Mouse (Mus musculus): ENCODE results near the gene Olfr328. TPM values are rescaled to one million over a fixed set of nuclear protein-coding genes. Genes with fewer than 3 reads are reported as not detected.
"Not testable (repeated sequence)": the region's sequence is repeated elsewhere in the genome, so short reads cannot be mapped to it uniquely, and the experiment has no call there.

The Olfr328 gene
- polyA plus RNA-seq, 1 experiment from 2014 or later, result 0.07 TPM

DNA sequence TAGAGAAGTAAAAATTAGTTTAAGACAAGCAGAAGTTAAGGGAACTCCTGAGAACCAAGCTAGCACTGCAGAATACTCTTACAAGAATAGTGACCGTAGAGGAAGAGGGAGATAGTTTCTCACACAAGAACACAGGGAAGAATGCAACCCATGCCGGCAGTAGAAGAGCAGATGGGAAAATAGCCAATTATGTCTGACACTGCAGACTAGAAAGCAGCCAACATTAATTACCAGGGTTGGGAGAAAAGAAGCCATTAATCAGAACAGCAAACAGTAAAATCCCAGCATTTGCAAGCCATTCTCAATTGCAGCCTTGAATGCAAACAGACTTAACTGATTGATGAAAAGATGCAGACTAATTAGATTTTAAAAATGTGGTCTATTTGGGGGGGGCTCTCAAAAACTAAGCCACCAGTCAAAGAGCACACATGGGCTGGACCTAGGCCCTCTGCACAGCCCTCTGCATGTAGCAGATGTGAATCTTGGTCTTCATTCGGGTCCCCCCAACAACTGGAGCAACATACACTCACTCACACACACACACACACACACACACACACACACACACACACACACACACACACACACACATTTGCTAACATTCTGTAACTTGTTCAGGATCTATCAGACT is 33.3 kb upstream of the Olfr328 start:
- no peaks in the 10 kb centered on the region for H3K36me3 ChIP-seq (ENCODE audit: insufficient read depth)
- no peak overlapping the region for H3K4me3 ChIP-seq (ENCODE audit: low read depth, low read length)
- ATAC-seq (ENCODE audit: insufficient read depth) (no peak), DNase-seq (no peak)
- TF ChIP-seq CTCF (IDR thresholded peaks at IDR 0.05; ENCODE audit: low read depth), result no peak
- no peaks in the 10 kb centered on the region for H3K27me3 ChIP-seq (ENCODE audit: insufficient read depth, low read length)
- no peak overlapping the region for H3K4me2 ChIP-seq
- no peaks in the 10 kb centered on the region for H3K4me1 ChIP-seq (ENCODE audit: insufficient read depth)
- no peak overlapping the region for H3K9ac ChIP-seq
- H3K27ac ChIP-seq (ENCODE audit: low read depth), result no peak overlapping the region
- H3K9me3 ChIP-seq (ENCODE audit: low read depth, low read length), result no peaks in the 10 kb centered on the region
- 61% methylated on average over 3 of the region's 3 CpGs for WGBS

DNA sequence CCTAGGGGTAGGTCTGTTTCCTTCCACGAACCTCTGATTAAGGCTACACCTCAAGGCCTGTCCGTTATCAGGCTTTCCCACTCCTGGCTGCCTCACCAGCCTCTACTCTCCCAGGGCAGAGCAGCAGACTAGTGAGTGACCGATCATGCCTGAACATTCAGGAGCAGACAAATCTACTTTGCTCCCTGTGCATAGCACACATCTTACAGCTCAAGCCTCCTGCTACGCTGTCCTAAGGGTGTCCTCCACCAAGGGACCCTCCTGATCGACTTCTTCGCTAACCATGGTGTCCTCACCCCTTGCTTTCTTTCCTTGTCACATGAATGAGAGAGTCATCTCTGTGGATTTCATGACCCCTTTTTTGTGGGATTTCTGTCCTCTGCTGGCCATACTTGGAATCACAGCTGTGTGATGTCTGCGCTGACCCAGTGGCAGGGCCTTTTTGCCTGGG is 32.5 kb upstream of the Olfr328 start:
- Histone ChIP-seq H3K9me3 (ENCODE audit: low read depth, low read length) (no peaks in the 10 kb centered on the region), H3K27ac (ENCODE audit: low read depth) (no peak overlapping the region), H3K4me1 (ENCODE audit: insufficient read depth) (no peaks in the 10 kb centered on the region), H3K27me3 (ENCODE audit: insufficient read depth, low read length) (no peaks in the 10 kb centered on the region), H3K4me2 (no peak overlapping the region), H3K4me3 (ENCODE audit: low read depth, low read length) (no peak overlapping the region), H3K36me3 (ENCODE audit: insufficient read depth) (no peaks in the 10 kb centered on the region), H3K9ac (no peak overlapping the region)
- TF ChIP-seq CTCF (IDR thresholded peaks at IDR 0.05; ENCODE audit: low read depth), result peak; percentile 73
- ATAC-seq (ENCODE audit: insufficient read depth) (no peak), DNase-seq (peak; percentile 38)
- 63% methylated on average over 7 of the region's 7 CpGs for WGBS

DNA sequence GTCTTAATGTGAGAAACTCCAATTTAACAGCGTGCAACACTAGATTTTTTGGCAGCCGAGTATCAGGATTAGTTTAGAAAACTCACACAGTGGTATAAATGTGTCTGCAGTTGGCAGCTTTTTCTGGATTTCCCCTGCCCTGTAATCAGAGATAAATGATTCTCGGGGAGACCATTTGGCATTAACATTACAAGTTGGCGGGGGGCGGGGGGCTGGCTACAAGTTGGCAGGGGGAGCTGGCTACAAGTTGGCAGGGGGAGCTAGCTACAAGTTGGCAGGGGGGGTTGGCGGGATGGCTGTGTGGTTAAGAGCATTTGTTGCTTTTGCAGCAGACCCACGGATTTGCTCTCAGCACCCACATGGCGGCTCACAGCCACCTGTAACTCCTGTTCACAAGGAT is 23.2 kb upstream of the Olfr328 start:
- no peak for ATAC-seq (ENCODE audit: insufficient read depth)
- no peaks in the 10 kb centered on the region for H3K9me3 ChIP-seq (ENCODE audit: low read depth, low read length)
- WGBS, result 65% methylated on average over 8 of the region's 8 CpGs
- no peak overlapping the region for H3K9ac ChIP-seq
- H3K27ac ChIP-seq (ENCODE audit: low read depth), result no peak overlapping the region
- H3K27me3 ChIP-seq (ENCODE audit: insufficient read depth, low read length), result no peaks in the 10 kb centered on the region
- H3K4me1 ChIP-seq (ENCODE audit: insufficient read depth), result no peaks in the 10 kb centered on the region
- DNase-seq, result no peak
- H3K4me3 ChIP-seq (ENCODE audit: low read depth, low read length), result no peak overlapping the region
- TF ChIP-seq CTCF (IDR thresholded peaks at IDR 0.05; ENCODE audit: low read depth), result no peak
- no peaks in the 10 kb centered on the region for H3K36me3 ChIP-seq (ENCODE audit: insufficient read depth)
- H3K4me2 ChIP-seq, result no peak overlapping the region

DNA sequence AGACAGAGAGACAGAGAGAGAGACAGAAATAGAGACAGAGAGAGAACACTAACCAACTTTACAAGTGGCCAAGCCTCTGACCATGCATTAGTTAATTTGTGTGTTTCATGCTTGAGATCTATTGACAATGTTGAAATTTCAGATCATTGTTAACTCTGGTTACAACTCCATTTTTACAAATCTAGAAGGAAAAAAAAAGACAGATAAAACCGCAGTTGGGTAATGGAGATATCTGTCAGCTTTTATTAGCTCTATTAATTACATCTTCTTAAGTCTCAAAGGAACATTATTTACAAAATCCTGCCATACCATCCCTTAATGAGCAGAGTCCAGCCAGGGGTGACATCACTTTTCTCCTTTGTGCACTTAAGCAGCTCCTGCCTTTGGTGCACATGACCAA is 22.0 kb upstream of the Olfr328 start, which contains the start of gene Olfr325:
Gene Olfr325 (plus strand): TSS at position 301 of the 400 bp plus-strand sequence.
- no peak within 1 kb of the TSS for H3K9ac ChIP-seq
- no peaks in the 10 kb centered on the region for H3K9me3 ChIP-seq (ENCODE audit: low read depth, low read length)
- H3K27ac ChIP-seq (ENCODE audit: low read depth), result no peak within 1 kb of the TSS
- WGBS, result 67% methylated on average over 1 of the region's 1 CpGs
- no peak for TF ChIP-seq CTCF (IDR thresholded peaks at IDR 0.05; ENCODE audit: low read depth)
- no peaks in the 10 kb centered on the region for H3K27me3 ChIP-seq (ENCODE audit: insufficient read depth, low read length)
- no peaks in the 10 kb centered on the region for H3K4me1 ChIP-seq (ENCODE audit: insufficient read depth)
- no peak within 1 kb of the TSS for H3K4me2 ChIP-seq
- H3K36me3 ChIP-seq (ENCODE audit: insufficient read depth), result no peaks in the 10 kb centered on the region
- no peak for ATAC-seq (ENCODE audit: insufficient read depth)
- DNase-seq, result no peak
- H3K4me3 ChIP-seq (ENCODE audit: low read depth, low read length), result no peak within 1 kb of the TSS

DNA sequence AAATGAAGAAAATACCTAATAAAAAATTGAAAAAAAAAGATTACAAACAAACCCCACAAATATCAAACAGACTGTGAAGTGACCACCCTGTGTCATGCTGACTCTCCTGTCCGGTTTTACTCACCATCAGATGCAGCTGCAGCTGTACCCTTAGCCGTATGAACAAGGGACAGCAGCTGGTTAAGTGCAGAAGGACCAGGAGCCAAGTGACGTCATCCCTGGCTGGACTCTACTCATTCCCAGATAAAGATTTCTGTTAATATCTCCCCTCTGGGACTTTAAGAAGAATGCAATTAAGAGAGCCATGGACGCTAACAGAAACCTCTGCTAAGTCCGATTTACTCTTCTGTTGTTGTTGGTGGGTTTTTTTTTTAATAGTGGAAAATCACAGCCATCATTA is 15.0 kb upstream of the Olfr328 start, which contains the start of gene Olfr224:
Gene Olfr224 (minus strand): TSS at position 149 of the 400 bp plus-strand sequence.
- TF ChIP-seq CTCF (IDR thresholded peaks at IDR 0.05; ENCODE audit: low read depth), result no peak
- H3K36me3 ChIP-seq (ENCODE audit: insufficient read depth), result no peaks in the 10 kb centered on the region
- no peaks in the 10 kb centered on the region for H3K4me1 ChIP-seq (ENCODE audit: insufficient read depth)
- no peak within 1 kb of the TSS for H3K27ac ChIP-seq (ENCODE audit: low read depth)
- no peak within 1 kb of the TSS for H3K9ac ChIP-seq
- DNase-seq (peak; percentile 5), ATAC-seq (ENCODE audit: insufficient read depth) (no peak)
- no peaks in the 10 kb centered on the region for H3K27me3 ChIP-seq (ENCODE audit: insufficient read depth, low read length)
- H3K4me3 ChIP-seq (ENCODE audit: low read depth, low read length), result no peak within 1 kb of the TSS
- 64% methylated on average over 5 of the region's 5 CpGs for WGBS
- no peak within 1 kb of the TSS for H3K4me2 ChIP-seq
- H3K9me3 ChIP-seq (ENCODE audit: low read depth, low read length), result no peaks in the 10 kb centered on the region

DNA sequence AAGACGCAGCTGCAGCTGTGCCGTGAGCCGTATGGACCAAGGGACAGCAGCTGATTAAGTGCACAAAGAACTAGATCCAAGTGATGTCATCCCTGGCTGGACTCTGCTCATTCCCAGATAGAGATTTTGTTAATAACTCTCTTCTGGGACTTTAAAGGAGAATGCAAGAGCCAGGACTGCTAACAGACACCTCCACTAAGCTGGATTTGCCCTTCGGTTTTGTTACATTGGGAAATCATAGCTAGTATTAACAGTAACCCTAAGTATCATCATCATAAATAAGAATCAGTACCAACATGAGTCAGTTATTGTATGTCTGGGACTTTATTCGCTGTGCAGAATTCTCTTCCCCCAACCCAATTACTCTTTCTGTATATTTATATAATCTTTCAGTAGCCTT is 9.1 kb downstream of the Olfr328 start, which contains the start of gene Olfr329-ps:
Gene Olfr329-ps (minus strand): TSS at position 101 of the 400 bp plus-strand sequence.
- Histone ChIP-seq H3K27me3 (ENCODE audit: insufficient read depth, low read length) (no peaks in the 10 kb centered on the region), H3K4me3 (ENCODE audit: low read depth, low read length) (no peak within 1 kb of the TSS), H3K27ac (ENCODE audit: low read depth) (no peak within 1 kb of the TSS), H3K4me1 (ENCODE audit: insufficient read depth) (no peaks in the 10 kb centered on the region), H3K36me3 (ENCODE audit: insufficient read depth) (no peaks in the 10 kb centered on the region), H3K9me3 (ENCODE audit: low read depth, low read length) (no peaks in the 10 kb centered on the region), H3K4me2 (no peak within 1 kb of the TSS), H3K9ac (no peak within 1 kb of the TSS)
- ATAC-seq (ENCODE audit: insufficient read depth), result no peak
- 68% methylated on average over 5 of the region's 5 CpGs for WGBS
- no peak for TF ChIP-seq CTCF (IDR thresholded peaks at IDR 0.05; ENCODE audit: low read depth)
- DNase-seq, result no peak

DNA sequence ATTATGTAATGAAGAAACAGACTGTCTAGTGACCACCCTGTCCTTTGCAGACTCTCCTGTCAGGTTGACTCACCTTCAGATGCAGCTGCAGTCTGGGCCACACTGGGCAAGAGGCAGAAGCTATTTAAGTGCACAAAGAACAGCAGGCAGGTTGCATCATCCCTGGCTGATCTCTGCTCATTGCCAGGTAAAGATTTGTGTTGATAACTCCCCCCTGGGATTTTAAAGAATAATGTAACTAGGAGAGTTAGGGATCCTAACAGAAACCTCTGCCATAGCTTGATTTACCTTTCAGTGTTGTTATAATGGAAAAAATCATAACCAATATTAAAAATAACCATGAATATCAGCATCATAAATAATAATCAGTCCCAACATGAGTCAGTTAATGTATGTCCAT is 20.7 kb downstream of the Olfr328 start, which contains the start of gene Olfr330:
Gene Olfr330 (minus strand): TSS at position 101 of the 400 bp plus-strand sequence.
- not testable (repeated sequence) for H3K27ac ChIP-seq (ENCODE audit: low read depth); ATAC-seq (ENCODE audit: insufficient read depth); DNase-seq; H3K9ac ChIP-seq; H3K36me3 ChIP-seq (ENCODE audit: insufficient read depth); H3K4me1 ChIP-seq (ENCODE audit: insufficient read depth); H3K27me3 ChIP-seq (ENCODE audit: insufficient read depth, low read length); H3K9me3 ChIP-seq (ENCODE audit: low read depth, low read length); H3K4me3 ChIP-seq (ENCODE audit: low read depth, low read length); H3K4me2 ChIP-seq

DNA sequence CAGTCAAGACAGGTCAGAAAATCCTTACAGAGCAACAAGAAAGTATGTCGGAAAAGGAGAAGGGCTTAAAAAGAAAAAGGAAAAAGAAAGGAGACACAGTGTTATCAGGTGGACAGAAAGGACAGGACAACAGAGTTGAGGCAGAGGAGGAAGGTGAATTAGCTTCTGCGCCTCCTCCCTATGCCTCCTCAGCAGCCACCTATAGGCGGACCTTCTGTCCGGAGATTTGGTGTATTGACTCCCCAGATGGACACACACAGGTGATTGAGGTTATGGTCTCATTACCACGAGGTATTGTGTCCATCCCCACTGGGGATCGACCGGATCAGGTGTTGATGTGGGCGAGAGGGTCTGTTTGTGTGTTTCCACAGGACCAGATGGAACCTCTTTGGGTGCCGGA is 35.7 kb downstream of the Olfr328 start:
- H3K4me3 ChIP-seq (ENCODE audit: low read depth, low read length); H3K27ac ChIP-seq (ENCODE audit: low read depth); H3K4me1 ChIP-seq (ENCODE audit: insufficient read depth); H3K9ac ChIP-seq; H3K27me3 ChIP-seq (ENCODE audit: insufficient read depth, low read length); H3K36me3 ChIP-seq (ENCODE audit: insufficient read depth); H3K4me2 ChIP-seq; ATAC-seq (ENCODE audit: insufficient read depth); H3K9me3 ChIP-seq (ENCODE audit: low read depth, low read length); DNase-seq: not testable (repeated sequence)
- 87% methylated on average over 7 of the region's 9 CpGs for WGBS

DNA sequence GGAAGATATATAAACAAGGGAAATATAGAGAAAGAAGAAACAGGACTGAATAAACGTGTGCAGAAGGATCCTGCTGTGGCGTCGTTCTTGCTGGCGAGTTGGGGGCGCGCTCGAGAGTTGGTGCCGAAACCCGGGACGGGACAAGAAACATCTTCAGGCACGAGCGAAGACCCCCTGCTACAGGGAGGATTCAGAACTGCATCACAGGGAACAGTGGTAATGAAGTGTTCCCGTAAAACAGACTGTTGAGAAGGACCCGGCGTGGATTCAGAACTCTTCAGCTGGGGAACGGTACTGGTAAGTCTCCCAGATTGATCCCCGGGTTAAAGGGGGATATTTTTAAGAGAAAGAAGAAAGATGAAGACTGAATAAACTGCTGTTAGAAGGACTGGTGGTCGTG is 36.5 kb downstream of the Olfr328 start:
- WGBS, result 93% methylated on average over 15 of the region's 18 CpGs
- not testable (repeated sequence) for H3K27ac ChIP-seq (ENCODE audit: low read depth)

DNA sequence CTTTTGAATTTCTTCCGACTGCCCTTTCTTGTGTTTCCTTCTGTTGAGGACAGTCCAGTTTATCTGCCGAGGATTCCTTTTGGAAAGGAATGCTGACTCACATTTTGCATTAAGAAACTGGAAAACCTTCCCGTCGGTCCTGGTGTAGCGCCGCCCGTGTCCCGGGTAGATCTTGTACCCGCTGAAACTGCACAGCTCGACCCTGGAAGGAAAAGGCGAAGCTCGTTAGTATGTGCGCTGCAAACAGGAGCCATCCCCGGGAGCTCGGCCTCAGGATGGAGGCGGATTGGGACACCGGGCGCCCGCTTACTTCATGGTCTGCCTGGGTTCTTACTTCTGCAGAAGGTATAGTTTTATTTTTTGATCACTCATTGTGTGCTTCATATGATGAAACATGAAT is 46.4 kb downstream of the Olfr328 start:
- H3K4me1 ChIP-seq (ENCODE audit: insufficient read depth); H3K36me3 ChIP-seq (ENCODE audit: insufficient read depth); ATAC-seq (ENCODE audit: insufficient read depth); H3K27me3 ChIP-seq (ENCODE audit: insufficient read depth, low read length); H3K27ac ChIP-seq (ENCODE audit: low read depth); H3K4me3 ChIP-seq (ENCODE audit: low read depth, low read length); H3K9ac ChIP-seq; DNase-seq; H3K4me2 ChIP-seq; H3K9me3 ChIP-seq (ENCODE audit: low read depth, low read length): not testable (repeated sequence)
- WGBS, result 78% methylated on average over 19 of the region's 19 CpGs

More for the DNA sequence above, 36.5 kb downstream of the Olfr328 start:
- H3K4me3 ChIP-seq (ENCODE audit: low read depth, low read length); ATAC-seq (ENCODE audit: insufficient read depth); H3K4me1 ChIP-seq (ENCODE audit: insufficient read depth); H3K9me3 ChIP-seq (ENCODE audit: low read depth, low read length); DNase-seq; H3K9ac ChIP-seq; H3K4me2 ChIP-seq; H3K27me3 ChIP-seq (ENCODE audit: insufficient read depth, low read length); H3K36me3 ChIP-seq (ENCODE audit: insufficient read depth): not testable (repeated sequence)

Measured in lung, embryonic 14.5 days (tissue).